Mouse (Mus musculus) olfactory bulb, adult 2 months (tissue): ENCODE data around the gene Atf7. TPM values are rescaled to one million over a fixed set of nuclear protein-coding genes. Genes with fewer than 3 reads are reported as not detected.

Experiments used
- H3K27ac ChIP-seq: fragments of 200-500 bp; 2 replicates; pipeline ENCODE4 v1.5.1; 2012; ENCODE audit warnings: low read depth, low read length; ENCODE audit not compliant: insufficient read depth
- H3K4me1 ChIP-seq: fragments of 200-500 bp; 2 replicates; pipeline ENCODE4 v1.6.1; 2012; ENCODE audit warnings: low read length; ENCODE audit not compliant: control insufficient read depth, insufficient read depth
- H3K4me3 ChIP-seq: fragments of 200-500 bp; 2 replicates; pipeline ENCODE4 v1.5.1; 2012; ENCODE audit warnings: mild to moderate bottlenecking, low read depth, low read length, moderate library complexity; ENCODE audit not compliant: insufficient read depth
- CTCF ChIP-seq: fragments of 200-500 bp; IDR thresholded peaks from 2 replicates; pipeline ENCODE4 v1.5.1; 2012; ENCODE audit warnings: low read depth, mild to moderate bottlenecking, low read length, moderate library complexity; ENCODE audit not compliant: insufficient read depth
- POLR2A ChIP-seq: fragments of 200-500 bp; IDR thresholded peaks from 2 replicates; pipeline ENCODE4 v1.6.1; 2012; ENCODE audit warnings: mild to moderate bottlenecking, low read depth, low read length, moderate library complexity; ENCODE audit not compliant: insufficient read depth
- WGBS: fragments of 180-500 bp; shearing (Covaris S2); methylation state at CpG from one replicate; pipeline ENCODE4 v1.1.7; 2018; 5-methylcytosine and 5-hydroxymethylcytosine counted together
- polyA plus RNA-seq: library from polyadenylated mRNA; stranded (reverse); fragments of >200 nt; gene quantifications from 2 replicates; pipeline ENCODE4 v1.2.4, GENCODE M21; 2012; ENCODE audit warnings: low replicate concordance; ENCODE audit not compliant: missing spikeins, insufficient read depth, insufficient read length

Atf7 gene
- polyA plus RNA-seq, 1 experiment = not detected

DNA sequence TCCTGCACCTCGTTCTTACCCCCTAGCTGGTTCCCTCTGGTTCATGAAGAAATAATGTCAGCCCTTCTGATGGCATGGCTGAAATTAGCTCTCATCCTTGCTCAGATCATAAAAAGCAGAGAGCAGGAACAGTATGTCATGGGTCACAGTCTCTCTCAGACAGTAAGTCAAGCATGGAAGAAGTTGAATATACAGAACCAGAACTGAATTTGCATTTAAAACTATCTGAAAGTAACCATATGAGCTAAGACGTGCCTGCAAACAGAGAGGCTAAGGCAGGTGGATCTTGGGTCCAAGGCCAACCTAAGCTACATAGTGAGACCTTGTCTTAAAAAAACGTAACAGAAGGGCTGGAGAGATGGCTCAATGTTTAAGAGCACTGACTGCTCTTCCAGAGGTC is 112.3 kb downstream of the Atf7 start:
- Histone ChIP-seq H3K4me1 (peaks cover 26% of the 10 kb centered on the region), H3K4me3 (no peak overlapping the region), H3K27ac (no peak overlapping the region)
- TF ChIP-seq CTCF (no peak), POLR2A (no peak)
- 75% methylated on average over 3 of the region's 3 CpGs for WGBS

DNA sequence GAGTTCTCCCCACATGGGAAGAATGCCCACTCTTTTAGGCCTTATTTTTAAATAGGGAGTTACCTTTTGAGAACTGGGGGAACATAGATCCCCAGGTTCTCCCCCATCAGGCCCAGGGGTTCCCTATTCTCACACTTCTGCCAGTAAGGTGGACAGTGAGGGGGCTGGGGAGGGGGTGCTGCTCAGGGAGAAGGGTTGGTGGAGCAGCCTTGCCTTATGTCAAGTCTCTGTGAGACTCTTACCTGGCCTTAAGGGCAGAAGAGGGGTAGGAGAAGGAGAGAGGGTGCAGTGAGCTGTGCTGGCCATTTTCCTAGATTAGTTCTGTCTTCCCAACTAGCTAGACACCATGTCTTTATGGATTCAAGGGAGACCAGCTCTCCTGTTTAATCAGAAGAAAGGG is 112.8 kb downstream of the Atf7 start:
- H3K27ac ChIP-seq = no peak overlapping the region
- TF ChIP-seq CTCF (no peak), POLR2A (no peak)
- H3K4me3 ChIP-seq = no peak overlapping the region
- peaks cover 26% of the 10 kb centered on the region for H3K4me1 ChIP-seq

GRCm38 (mm10) chr15:102512010-102512409 is 113.3 kb downstream of the Atf7 start:
- Histone ChIP-seq H3K27ac (no peak overlapping the region), H3K4me3 (no peak overlapping the region), H3K4me1 (peaks cover 26% of the 10 kb centered on the region)
- WGBS = 38% methylated on average over 5 of the region's 5 CpGs
- TF ChIP-seq POLR2A (no peak), CTCF (no peak)

DNA sequence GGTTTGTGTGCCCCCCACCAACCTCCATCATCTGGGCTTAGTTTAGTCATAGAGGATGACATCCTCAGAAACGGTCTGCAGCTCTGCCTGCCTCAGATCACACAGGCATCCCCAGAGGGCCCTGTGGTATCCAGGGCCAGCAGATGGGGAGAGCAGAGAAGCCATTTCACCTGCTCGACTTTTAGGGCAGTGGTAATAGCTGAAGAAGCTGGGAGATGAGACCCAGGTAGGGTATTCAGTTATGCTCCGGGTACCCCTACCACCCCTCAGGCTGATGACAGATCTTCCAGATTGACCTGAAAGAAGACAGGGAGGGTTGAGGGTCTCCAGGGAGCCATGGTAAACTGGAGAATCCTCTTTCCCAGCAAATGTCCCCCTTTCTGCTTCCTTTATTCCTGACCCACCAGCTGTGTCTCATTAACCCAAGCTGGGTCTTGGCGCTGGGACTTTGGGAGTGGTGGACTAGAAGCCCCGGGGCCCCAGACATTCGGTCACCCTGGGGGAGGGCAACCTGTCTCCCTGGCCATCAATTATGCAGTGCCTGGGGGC is 113.9 kb downstream of the Atf7 start:
- Histone ChIP-seq H3K27ac (peak overlapping the region; percentile 72), H3K4me3 (peak overlapping the region; percentile 67; the same call in 1 of the 2 replicates), H3K4me1 (peaks cover 26% of the 10 kb centered on the region)
- TF ChIP-seq POLR2A = no peak
- TF ChIP-seq CTCF = no peak
- WGBS = 18% methylated on average over 6 of the region's 6 CpGs

- H3K4me1 ChIP-seq = peaks cover 22% of the 10 kb centered on the region
- peak overlapping the region; percentile 74 for H3K27ac ChIP-seq
- H3K4me3 ChIP-seq = peak overlapping the region; percentile 67
- TF ChIP-seq CTCF (no peak), POLR2A (peak; percentile 37)
- WGBS = 2% methylated on average over 34 of the region's 34 CpGs
These were observed 114.5 kb downstream of the Atf7 start for GRCm38 (mm10) chr15:102510590-102511284.

GRCm38 (mm10) chr15:102510110-102510509 is 115.2 kb downstream of the Atf7 start:
- peak overlapping the region; percentile 67 for H3K4me3 ChIP-seq
- no peak for TF ChIP-seq POLR2A
- no peak for TF ChIP-seq CTCF
- peak overlapping the region; percentile 74 for H3K27ac ChIP-seq
- peaks cover 23% of the 10 kb centered on the region for H3K4me1 ChIP-seq
- 2% methylated on average over 9 of the region's 9 CpGs for WGBS

DNA sequence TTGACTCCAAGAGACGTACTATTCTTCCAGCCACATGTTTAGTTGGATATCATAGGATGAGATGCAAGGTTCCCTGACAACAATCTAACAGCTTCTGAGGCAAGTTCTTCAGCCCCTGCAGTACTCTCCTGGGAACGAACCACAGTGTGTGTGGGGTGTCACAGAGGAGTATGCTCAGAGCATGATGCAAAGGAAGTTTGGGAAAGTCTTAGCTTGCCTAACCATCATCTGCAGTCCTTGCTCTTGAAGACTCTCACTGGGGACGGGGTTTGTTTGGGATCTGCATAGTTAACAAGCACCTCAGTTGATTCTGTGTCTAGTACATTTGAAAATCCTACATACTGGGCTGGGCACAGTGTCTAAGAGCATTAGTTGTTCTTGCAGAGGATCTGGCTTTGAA is 116.9 kb downstream of the Atf7 start:
- Histone ChIP-seq H3K4me1 (peaks cover 25% of the 10 kb centered on the region), H3K4me3 (no peak overlapping the region), H3K27ac (no peak overlapping the region)
- WGBS = 69% methylated on average over 3 of the region's 3 CpGs
- TF ChIP-seq CTCF = no peak
- no peak for TF ChIP-seq POLR2A

DNA sequence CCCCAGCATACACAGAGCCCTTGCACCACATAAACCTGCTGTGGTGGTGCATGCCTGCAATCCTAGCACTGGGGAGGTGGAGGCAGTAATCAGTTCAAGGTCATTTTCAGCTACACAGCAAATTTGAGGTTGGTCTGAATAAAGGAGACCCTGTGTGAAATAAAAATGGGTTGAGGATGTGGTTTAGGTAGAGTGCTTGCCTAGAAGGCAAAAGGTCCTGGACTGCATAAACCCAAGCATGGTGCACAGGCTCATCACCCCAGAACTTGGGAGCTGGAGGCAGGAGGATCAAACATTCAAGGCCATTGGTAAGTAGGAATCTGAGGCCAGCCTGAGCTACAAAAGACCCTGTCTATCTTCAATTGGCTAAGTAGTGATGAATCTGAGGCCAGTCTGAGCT is 117.7 kb downstream of the Atf7 start:
- TF ChIP-seq CTCF = no peak
- no peak for TF ChIP-seq POLR2A
- H3K4me1 ChIP-seq = peaks cover 25% of the 10 kb centered on the region
- H3K4me3 ChIP-seq = no peak overlapping the region
- no peak overlapping the region for H3K27ac ChIP-seq

- H3K4me1 ChIP-seq = peaks cover 18% of the 10 kb centered on the region
- TF ChIP-seq POLR2A (no peak), CTCF (no peak)
- no peak overlapping the region for H3K27ac ChIP-seq
- no peak overlapping the region for H3K4me3 ChIP-seq
- WGBS = 93% methylated on average over 1 of the region's 1 CpGs
These were observed 118.4 kb downstream of the Atf7 start for GRCm38 (mm10) chr15:102506864-102507263.

- no peak for TF ChIP-seq POLR2A
- no peak for TF ChIP-seq CTCF
- H3K27ac ChIP-seq = no peak overlapping the region
- WGBS = 38% methylated on average over 2 of the region's 2 CpGs
- H3K4me3 ChIP-seq = no peak overlapping the region
- peaks cover 14% of the 10 kb centered on the region for H3K4me1 ChIP-seq
These were observed 118.8 kb downstream of the Atf7 start for GRCm38 (mm10) chr15:102506464-102506830.
